Mouse (Mus musculus) layer of hippocampus, postnatal 10 days (tissue): ENCODE results near the gene Eps8l2. TPM values are rescaled to one million over a fixed set of nuclear protein-coding genes. Genes with fewer than 3 reads are reported as not detected.
A peak's percentile ranks its signal among the peaks of the same experiment; 100 is the strongest.

Experiments
- DNase-seq, 2 experiments: peaks; one replicate each; pipeline ENCODE4 v3.0.0; 2021; ENCODE audit warnings: low spot score in 2 of 2
- long read RNA-seq: library from polyadenylated mRNA; stranded (forward); transcript quantifications from one replicate; pipeline ENCODE4 v2.0.0, GENCODE M21; 2023
- total RNA-seq, 2 experiments: library from RNA; stranded (reverse); gene quantifications; 2 replicates each; pipeline ENCODE4 v1.2.3; 2021

Eps8l2 gene
- 1 to 10 TPM; 2.3 to 2.4 TPM for total RNA-seq
- long read RNA-seq, partial matches to known transcripts: 0 of 1 reads
- long read RNA-seq, other reads (novel, unspliced or antisense): 1 of 1 reads

DNA sequence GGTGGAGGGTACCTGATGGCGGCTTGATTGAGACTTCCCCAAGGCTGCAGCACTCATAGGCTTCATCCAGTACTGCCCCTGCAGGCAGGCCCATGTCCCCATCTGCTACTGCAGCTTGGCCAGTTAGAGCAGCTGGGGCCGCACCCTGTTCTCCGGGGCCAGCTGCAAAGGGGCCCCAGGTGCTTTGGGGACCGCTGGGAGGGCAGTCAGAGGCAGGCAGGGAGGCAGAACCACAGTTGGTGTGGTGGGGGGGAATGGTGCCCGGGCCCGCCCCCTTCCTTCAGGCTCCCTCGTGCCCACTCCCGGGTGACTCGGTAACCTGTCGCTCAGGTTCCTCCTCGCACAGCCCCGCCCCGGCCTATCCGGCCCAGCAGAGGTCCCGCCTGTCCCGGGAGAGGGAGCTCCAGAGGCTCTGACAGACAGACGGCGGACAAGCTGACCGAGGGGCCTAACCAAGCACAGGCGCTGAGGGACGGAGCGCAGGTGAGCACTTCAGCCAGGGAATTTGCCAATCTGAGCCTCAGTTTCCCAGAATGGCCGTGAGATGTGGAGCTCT, at the start of gene Eps8l2:
TSS of gene Eps8l2 (plus strand) at position 305 of the 556 bp plus-strand sequence.
- no peak for DNase-seq

- DNase-seq: peak; percentile 21 to 47
Observed at GRCm38 (mm10) chr7:141291921-141292582, 46.6 kb upstream of the Eps8l2 start, which contains the start of gene Drd4. Gene Drd4 (plus strand): TSS chr7:141292006.

GRCm38 (mm10) chr7:141292583-141293388, 45.9 kb upstream of the Eps8l2 start:
- no peak for DNase-seq

DNA sequence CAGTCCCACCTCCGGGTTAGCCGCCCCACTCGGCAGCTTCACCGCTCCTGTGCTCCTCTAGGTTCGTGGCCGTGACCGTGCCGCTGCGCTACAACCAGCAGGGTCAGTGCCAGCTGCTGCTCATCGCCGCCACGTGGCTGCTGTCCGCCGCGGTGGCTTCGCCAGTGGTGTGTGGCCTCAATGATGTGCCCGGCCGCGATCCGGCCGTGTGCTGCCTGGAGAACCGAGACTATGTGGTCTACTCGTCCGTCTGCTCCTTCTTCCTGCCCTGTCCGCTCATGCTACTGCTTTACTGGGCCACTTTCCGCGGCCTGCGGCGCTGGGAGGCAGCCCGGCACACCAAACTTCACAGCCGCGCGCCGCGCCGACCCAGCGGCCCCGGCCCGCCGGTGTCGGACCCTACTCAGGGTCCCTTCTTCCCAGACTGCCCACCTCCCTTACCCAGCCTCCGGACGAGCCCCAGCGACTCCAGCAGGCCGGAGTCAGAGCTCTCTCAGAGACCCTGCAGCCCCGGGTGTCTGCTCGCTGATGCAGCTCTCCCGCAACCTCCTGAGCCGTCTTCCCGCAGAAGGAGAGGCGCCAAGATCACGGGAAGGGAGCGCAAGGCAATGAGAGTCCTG, 44.7 kb upstream of the Eps8l2 start:
- DNase-seq: no peak

DNA sequence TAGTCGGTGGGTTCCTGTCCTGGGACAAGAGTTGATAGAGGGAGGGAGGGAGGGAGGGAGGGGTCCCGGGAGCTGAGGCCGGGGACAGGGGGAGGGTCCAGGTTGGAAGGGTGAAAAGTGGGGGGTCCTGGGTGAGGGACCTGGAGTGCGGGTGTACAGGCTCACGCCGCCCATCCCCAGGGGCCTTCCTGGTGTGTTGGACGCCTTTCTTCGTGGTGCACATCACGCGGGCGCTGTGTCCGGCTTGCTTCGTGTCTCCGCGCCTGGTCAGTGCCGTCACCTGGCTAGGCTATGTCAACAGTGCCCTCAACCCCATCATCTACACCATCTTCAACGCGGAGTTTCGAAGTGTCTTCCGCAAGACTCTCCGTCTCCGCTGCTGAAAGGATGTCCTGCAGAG, 44.2 kb upstream of the Eps8l2 start:
- DNase-seq: no peak

DNA sequence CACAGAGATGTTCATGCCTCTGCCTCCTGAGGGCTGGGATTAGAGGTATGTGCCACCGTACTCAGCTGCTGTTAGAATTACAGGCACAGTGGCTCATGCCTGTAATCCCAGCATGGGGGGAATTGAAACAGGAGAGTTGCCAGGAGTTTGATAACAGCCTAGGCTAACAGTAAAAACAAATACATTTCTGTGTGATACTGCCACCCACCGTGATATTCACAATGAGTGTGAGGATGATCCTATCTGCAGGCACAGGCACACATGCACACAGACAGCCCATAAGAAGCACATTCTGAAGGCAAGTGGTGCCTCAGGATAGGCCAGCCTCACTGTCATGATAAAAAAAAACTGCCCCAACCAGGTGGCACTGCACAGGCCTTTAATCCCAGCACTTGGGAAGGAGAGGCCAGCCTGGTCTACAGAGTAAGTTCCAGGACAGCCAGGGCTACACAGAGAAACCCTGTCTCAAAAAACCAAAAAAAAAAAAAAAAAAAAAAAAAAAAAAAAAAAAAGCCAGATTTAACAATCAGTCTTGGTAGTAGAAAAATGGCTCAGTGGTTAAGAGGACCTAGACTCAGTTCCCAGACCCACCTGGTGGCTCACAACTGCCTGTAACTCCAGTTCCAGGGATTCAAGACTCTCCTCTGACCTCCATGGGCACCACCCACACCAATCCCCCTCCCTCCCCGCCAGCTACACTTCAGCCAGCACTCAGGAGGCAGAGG, 40.6 kb upstream of the Eps8l2 start:
- no peak for DNase-seq

- no peak for DNase-seq
Observed at GRCm38 (mm10) chr7:141299175-141299574, 39.5 kb upstream of the Eps8l2 start.

DNA sequence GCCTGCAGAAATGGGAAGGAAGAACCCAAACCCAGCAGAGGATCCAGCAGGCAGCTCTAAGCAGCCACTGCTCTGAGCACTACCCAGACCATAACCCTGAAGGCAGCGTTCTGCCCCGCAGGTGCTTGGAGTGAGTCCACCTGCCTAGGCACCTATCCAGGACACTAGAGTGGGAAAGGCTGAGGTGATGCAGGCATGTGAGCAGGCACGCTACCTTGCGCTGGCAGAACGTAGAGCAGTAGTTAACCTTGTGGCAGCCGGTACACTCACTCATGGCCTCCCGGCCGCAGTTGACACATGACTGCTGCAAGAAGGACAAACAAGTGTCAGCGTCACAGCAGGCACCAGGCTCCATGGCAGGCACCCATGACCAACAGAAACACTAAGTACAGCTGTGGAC, 37.3 kb upstream of the Eps8l2 start:
- no peak for DNase-seq

- DNase-seq: no peak
Observed at GRCm38 (mm10) chr7:141302702-141303268, 35.9 kb upstream of the Eps8l2 start.

- DNase-seq: no peak
Observed at GRCm38 (mm10) chr7:141304537-141304936, 34.1 kb upstream of the Eps8l2 start.

GRCm38 (mm10) chr7:141314416-141314815, 24.3 kb upstream of the Eps8l2 start:
- no peak for DNase-seq

GRCm38 (mm10) chr7:141315076-141315475, 23.6 kb upstream of the Eps8l2 start:
- no peak for DNase-seq

DNA sequence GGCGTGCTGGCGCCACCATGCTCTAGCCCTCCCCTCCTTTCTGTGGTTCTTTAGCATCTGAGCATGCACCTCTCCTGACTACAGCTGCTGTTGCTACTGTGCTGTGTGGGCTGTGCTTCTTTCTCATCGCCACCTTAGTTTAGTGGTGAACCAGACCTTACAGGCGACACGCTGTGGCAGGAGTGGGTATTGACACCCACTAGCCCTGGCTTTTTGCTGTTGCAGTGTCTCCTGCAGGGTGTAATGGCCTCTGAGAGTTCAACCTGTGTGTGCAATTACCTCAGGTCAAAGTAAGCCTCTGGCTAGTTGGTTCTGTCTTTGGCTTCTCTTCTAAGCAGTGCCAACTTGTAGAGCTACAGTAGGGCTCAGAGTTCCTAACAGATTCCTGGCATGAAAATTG, 22.7 kb upstream of the Eps8l2 start:
- DNase-seq: no peak

DNA sequence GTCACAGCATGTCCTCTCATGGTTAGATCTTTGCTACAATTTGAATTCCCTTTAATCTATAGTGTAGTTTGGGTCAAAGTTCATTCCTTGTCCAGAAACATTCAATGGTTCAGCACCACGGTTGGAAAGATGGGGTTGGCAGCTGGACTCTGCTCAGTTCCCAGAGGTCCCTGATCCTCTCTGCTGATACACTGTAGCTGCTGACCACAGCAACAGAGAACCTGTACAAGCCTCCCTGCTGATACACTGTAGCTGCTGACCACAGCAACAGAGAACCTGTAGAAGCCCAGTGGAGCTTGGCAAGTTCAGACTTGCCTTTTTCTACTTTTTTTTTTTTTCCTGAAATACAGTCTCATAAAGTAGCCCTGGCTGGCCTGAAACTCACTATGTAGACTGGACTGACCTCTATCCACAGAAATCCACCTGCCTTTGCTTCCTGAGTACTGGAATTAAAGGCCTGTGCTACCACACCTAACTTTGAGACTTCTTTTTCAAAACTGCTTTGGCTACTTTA, 21.0 kb upstream of the Eps8l2 start:
- no peak for DNase-seq

DNA sequence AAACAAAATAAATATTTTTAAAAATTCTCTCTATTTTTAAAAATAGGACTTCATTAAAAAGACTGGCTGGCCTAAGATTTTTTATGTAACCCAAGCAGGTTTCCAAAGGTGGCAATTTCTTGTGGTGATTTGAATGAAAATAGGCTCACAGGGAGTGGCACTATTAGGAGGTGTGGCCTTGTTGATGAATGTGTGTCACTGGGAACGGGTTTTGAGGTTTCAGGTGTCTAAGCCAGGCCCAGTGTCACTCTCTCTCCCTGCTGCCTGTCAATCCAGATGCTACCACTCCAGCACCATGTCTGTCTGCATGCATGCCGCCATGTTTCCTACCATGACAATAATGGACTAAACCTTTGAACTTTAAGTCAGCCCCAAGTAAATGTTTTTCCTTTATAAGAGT, 19.2 kb upstream of the Eps8l2 start:
- no peak for DNase-seq

GRCm38 (mm10) chr7:141324686-141325085, 14.0 kb upstream of the Eps8l2 start:
- DNase-seq: no peak

DNA sequence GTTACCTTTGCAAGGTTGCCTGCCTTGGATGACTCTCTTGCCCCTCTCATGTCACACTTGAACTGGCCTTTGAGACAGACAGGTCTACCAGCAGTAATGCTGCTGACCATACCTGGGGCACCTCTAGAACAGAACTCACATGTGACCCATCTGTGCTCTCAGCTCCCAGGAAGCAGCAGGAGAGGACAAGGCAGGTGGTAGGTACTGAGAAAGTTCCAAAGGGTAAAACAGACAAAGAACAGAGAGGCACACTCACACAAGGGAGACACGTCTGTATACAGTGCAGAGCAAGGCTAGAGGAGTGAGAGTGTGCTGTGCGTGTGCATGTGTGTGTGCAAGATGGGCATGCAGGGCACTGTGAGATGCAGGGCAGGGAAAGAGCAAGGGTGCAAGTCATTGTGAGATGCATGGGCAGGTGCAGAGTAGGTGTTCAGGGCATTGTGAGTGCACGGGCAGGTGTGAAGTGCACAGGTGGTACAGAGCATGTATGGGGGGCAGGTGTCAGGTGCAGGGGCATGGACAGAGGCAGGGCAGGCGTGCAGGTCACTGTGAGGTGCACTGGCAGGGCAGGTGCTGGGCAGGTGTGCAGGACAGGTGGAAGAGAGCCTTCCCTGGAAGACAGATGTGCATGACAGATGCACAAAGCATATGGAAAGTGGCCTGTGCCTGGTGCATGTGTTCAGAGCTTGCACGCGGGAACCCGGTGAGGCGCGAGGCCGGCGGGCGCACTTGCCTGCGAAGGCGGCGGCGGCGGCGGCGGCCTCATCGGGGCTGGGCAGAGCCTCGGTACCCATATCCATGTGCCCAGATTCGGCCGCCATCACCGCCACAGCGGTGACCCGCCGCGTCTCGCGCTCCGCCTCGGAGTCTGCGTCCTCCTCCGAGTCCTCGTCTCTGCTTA, 11.9 kb upstream of the Eps8l2 start:
- peak in 1 of 2 experiments; percentile 24 for DNase-seq

- peak; percentile 100 for DNase-seq
Observed at GRCm38 (mm10) chr7:141327469-141328372, 11.0 kb upstream of the Eps8l2 start, which contains the start of the genes Deaf1 and Tmem80. Gene Deaf1 (minus strand): TSS chr7:141327690. Gene Tmem80 (plus strand): TSS chr7:141327739.
